Mouse (Mus musculus): Measurements from ENCODE around the gene Hpdl.
A peak's percentile ranks its signal among the peaks of the same experiment; 100 is the strongest.

DNA sequence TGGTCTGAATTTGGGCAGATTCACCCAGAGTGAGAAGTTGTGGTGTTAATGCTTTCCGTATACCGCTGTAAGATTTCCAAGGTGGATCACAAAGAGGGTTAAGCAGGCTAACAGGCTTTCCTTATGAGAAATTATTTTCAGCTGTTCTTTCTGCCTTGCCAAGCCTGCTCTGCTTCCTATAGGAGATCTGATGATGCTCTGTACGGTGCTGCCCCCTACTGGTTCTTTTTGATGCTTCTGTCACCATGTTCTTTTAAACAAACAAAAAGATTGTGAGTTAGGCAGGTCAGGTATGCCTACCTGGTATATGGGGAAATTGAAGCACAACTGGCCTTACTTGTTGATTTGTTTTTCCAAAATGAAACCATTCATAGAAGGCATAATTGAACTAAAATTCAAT is 32.6 kb downstream of the Hpdl start:
- TF ChIP-seq POLR2A (IDR thresholded peaks at IDR 0.05; ENCODE audit: extremely low read depth, insufficient read depth, low read length) (no peak), CTCF (IDR thresholded peaks at IDR 0.05; ENCODE audit: low read depth, low read length) (peak; percentile 42; the same call in 1 of the 2 replicates)
